Mouse (Mus musculus) hindbrain, embryonic 12.5 days (tissue): Measurements from ENCODE around the gene Cdc37. TPM values are rescaled to one million over a fixed set of nuclear protein-coding genes. Genes with fewer than 3 reads are reported as not detected.

Source experiments
- ATAC-seq: fragments of 200-750 bp; cut with Nextera tagmentation; 2 replicates; pipeline ENCODE4 v1.8.0; 2017; ENCODE audit warnings: moderate TSS enrichment; ENCODE audit not compliant: low FRiP score
- H3K27ac ChIP-seq: fragments of 300-500 bp; sonication (generic); 2 replicates; pipeline ENCODE4 v1.5.1; 2016; ENCODE audit warnings: mild to moderate bottlenecking
- H3K27me3 ChIP-seq: fragments of 300-500 bp; sonication (generic); 2 replicates; pipeline ENCODE4 v1.6.1; 2016; ENCODE audit warnings: mild to moderate bottlenecking
- H3K36me3 ChIP-seq: fragments of 300-500 bp; sonication (generic); 2 replicates; pipeline ENCODE4 v1.6.1; 2016; ENCODE audit warnings: mild to moderate bottlenecking
- H3K4me1 ChIP-seq: fragments of 300-500 bp; sonication (generic); 2 replicates; pipeline ENCODE4 v1.6.1; 2016
- H3K4me2 ChIP-seq: fragments of 300-500 bp; sonication (generic); replicated peaks from 2 replicates; pipeline ENCODE4 v1.6.1; 2016; ENCODE audit warnings: mild to moderate bottlenecking
- H3K4me3 ChIP-seq: fragments of 300-500 bp; sonication (generic); 2 replicates; pipeline ENCODE4 v1.5.1; 2016; ENCODE audit warnings: mild to moderate bottlenecking
- H3K9ac ChIP-seq: fragments of 300-500 bp; sonication (generic); 2 replicates; pipeline ENCODE4 v1.6.1; 2016; ENCODE audit warnings: mild to moderate bottlenecking, moderate library complexity
- H3K9me3 ChIP-seq: fragments of 300-500 bp; sonication (generic); replicated peaks from 2 replicates; pipeline ENCODE4 v1.6.1; 2016; ENCODE audit warnings: mild to moderate bottlenecking
- WGBS: fragments of 180-500 bp; shearing (Covaris S2); methylation state at CpG from one replicate; pipeline ENCODE4 v1.1.7; 2016; 5-methylcytosine and 5-hydroxymethylcytosine counted together
- polyA plus RNA-seq: library from polyadenylated mRNA; unstranded; fragments of >200 nt; fragmentation: Nextera tagmentation; extraction: Ambion mirVana; gene quantifications from 2 replicates; pipeline ENCODE4 v1.2.1, GENCODE M21; 2016

Cdc37 gene
- polyA plus RNA-seq, 1 experiment from 2014 or later, result 271 TPM

DNA sequence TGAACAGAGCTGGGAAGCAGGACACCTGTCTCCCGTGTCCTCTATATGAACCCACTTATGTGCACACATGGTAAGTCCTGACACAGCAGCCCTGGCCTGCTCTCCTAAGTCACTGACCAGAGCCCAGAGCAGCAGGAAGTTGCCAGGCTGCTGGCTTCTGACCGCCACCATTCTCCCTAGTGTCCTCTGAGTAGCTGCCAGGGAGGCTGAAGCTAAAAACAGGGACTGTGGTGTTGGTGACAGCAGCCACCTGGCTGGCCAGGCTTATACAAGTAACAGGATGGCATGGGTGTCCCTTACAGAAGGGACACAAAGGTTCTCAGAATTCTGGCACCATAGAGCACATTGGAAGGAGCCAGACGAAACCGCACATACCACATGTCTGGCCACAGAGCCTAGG lies 4.4 kb downstream of the Cdc37 start:
- H3K9me3 ChIP-seq, result no peaks in the 10 kb centered on the region
- H3K27ac ChIP-seq, result no peak overlapping the region
- H3K9ac ChIP-seq, result no peak overlapping the region
- no peak overlapping the region for H3K4me3 ChIP-seq
- ATAC-seq, result no peak
- H3K4me2 ChIP-seq, result no peak overlapping the region
- peaks cover 64% of the 10 kb centered on the region for H3K36me3 ChIP-seq
- 98% methylated on average over 4 of the region's 4 CpGs for WGBS
- H3K27me3 ChIP-seq, result no peaks in the 10 kb centered on the region
- H3K4me1 ChIP-seq, result peaks cover 32% of the 10 kb centered on the region

DNA sequence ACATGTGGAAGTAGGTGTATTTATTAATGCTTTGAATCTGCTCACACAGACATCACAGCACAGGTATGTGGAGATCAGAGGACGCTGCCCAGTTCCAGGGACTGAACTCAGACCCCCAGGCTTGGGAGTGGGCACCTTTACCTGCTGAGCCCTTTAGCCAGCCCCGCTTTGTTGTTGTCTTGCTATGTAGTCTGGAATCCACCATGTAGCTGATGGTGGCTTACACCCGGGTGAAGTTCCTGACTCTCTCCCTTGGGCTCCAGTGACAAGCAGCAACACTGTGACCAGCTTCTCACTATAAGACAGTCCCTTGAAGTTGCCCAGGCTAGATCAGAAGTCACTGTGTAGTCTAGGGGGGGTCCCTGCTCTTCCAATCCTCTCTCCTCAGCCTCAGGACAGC lies 5.4 kb downstream of the Cdc37 start:
- ATAC-seq, result no peak
- H3K4me1 ChIP-seq, result peaks cover 29% of the 10 kb centered on the region
- H3K27me3 ChIP-seq, result no peaks in the 10 kb centered on the region
- no peak overlapping the region for H3K27ac ChIP-seq
- no peaks in the 10 kb centered on the region for H3K9me3 ChIP-seq
- 94% methylated on average over 3 of the region's 3 CpGs for WGBS
- H3K36me3 ChIP-seq, result peaks cover 75% of the 10 kb centered on the region
- no peak overlapping the region for H3K4me2 ChIP-seq
- H3K4me3 ChIP-seq, result no peak overlapping the region
- H3K9ac ChIP-seq, result no peak overlapping the region

DNA sequence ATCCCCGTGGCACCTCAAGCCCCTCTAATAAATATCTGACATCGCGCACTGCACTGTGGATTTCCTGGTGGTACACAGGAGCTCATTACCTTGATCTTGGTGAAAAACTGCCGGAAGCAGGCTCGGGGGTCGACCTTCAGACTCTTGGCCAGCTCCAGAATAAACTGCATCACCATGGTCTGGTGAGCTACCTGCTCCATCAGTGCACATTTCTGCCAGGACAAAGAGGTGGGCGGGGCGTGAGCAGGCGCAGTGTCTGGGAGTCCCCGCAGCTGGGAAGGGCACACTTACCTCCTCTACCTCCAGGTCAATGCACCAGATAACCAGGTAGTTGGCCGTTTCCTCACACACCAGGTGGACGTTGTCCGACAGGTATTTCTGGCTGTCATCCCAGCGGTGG lies 7.9 kb downstream of the Cdc37 start:
- no peak overlapping the region for H3K4me2 ChIP-seq
- H3K9ac ChIP-seq, result no peak overlapping the region
- no peaks in the 10 kb centered on the region for H3K9me3 ChIP-seq
- H3K4me1 ChIP-seq, result peaks cover 5% of the 10 kb centered on the region
- H3K27ac ChIP-seq, result no peak overlapping the region
- peaks cover 89% of the 10 kb centered on the region for H3K36me3 ChIP-seq
- no peak for ATAC-seq
- no peaks in the 10 kb centered on the region for H3K27me3 ChIP-seq
- no peak overlapping the region for H3K4me3 ChIP-seq
- 92% methylated on average over 14 of the region's 14 CpGs for WGBS

DNA sequence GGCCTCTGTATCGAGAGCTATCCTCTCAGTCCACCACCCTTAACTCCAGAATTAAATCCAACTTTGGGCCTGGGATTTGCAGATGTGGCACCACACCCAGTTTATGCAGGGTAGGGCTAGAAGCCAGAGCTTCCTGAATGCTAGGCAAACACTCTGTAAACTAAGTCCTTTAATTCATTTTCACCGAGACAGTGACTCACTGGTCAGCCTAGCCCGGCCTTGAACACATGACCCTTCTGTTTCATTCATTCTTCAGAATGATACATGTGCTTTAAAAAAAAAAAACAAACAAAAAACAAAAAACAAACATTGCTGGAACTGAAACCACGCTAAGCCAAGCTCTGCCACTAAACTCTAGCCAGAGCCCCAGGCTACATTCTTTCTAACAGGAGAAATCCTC lies 11.4 kb downstream of the Cdc37 start:
- Histone ChIP-seq H3K9ac (no peak overlapping the region), H3K27ac (no peak overlapping the region), H3K36me3 (peaks cover 59% of the 10 kb centered on the region), H3K4me2 (no peak overlapping the region), H3K9me3 (no peaks in the 10 kb centered on the region), H3K4me1 (no peaks in the 10 kb centered on the region), H3K4me3 (no peak overlapping the region), H3K27me3 (no peaks in the 10 kb centered on the region)
- ATAC-seq, result no peak
- 89% methylated on average over 4 of the region's 4 CpGs for WGBS

DNA sequence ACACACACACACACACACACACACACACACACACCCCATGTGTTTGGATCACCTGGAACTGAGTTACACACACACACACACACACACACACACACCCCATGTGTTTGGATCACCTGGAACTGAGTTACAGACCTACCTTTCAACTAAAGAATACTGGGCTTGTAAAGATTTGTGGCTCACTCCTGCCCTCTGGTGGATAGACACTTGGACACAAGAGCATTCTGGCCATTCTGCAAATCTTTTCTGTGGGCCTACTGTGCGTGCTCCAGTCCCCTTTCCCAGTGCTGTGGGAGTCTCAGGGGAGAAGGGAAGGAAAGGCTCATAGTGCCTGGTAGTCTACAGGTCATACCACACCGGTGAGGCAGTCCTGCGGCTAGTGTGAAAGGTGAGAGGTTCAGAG lies 12.6 kb downstream of the Cdc37 start:
- no peak overlapping the region for H3K4me3 ChIP-seq
- no peak overlapping the region for H3K4me2 ChIP-seq
- H3K27ac ChIP-seq, result no peak overlapping the region
- no peaks in the 10 kb centered on the region for H3K4me1 ChIP-seq
- no peaks in the 10 kb centered on the region for H3K9me3 ChIP-seq
- 40% methylated on average over 3 of the region's 3 CpGs for WGBS
- 0 out of 2 replicates have a peak, but pooled peaks have one; percentile 3 for ATAC-seq
- H3K27me3 ChIP-seq, result no peaks in the 10 kb centered on the region
- H3K9ac ChIP-seq, result no peak overlapping the region
- H3K36me3 ChIP-seq, result peaks cover 48% of the 10 kb centered on the region

DNA sequence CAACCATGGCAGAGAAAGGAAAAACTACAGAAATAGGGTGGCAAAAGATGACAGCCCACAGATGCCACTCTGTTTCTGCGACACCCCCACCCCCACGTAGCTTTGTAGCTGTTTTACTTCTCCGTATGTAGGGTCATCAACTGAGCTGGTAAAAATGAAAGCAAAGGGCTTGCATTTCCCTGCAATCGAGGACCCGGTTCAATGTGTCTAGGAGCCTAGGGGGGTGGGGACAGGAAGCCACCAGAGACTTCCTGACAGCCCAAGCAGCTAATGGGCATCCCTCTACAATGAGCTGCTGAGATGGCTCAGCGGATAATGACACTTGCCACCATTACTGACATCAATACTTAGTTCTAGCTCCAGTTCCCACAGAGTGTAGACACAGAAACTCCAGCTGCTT lies 13.4 kb downstream of the Cdc37 start:
- Histone ChIP-seq H3K27me3 (no peaks in the 10 kb centered on the region), H3K9me3 (no peaks in the 10 kb centered on the region), H3K4me2 (no peak overlapping the region), H3K27ac (no peak overlapping the region), H3K9ac (no peak overlapping the region), H3K4me1 (no peaks in the 10 kb centered on the region), H3K4me3 (no peak overlapping the region), H3K36me3 (peaks cover 39% of the 10 kb centered on the region)
- 88% methylated on average over 6 of the region's 6 CpGs for WGBS
- ATAC-seq, result no peak

DNA sequence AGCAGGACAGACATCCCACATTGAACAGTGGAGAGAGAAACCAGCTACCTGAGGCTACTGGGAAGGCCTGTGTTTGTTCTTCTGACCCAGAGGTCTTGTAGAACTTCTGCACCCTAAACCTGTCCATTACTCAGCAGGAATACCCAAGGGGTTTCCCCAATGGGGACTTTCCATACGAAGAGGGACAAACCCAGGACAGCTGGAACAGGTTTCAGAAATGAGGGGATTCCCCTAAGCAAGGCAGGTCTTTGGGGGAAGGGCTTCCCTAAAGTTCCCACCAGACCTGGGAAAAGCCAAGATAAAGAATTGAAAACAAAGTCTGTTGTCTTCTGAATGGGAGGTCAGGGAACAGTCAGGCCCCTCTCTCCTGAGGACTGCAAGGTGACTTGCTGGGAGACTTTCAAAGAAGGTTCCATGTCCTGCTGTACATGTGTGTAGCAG lies 13.8 kb downstream of the Cdc37 start:
- Histone ChIP-seq H3K9ac (no peak overlapping the region), H3K4me2 (no peak overlapping the region), H3K4me3 (no peak overlapping the region), H3K27ac (no peak overlapping the region), H3K9me3 (no peaks in the 10 kb centered on the region), H3K36me3 (peaks cover 35% of the 10 kb centered on the region), H3K27me3 (no peaks in the 10 kb centered on the region), H3K4me1 (no peaks in the 10 kb centered on the region)
- no peak for ATAC-seq
- 64% methylated on average over 1 of the region's 1 CpGs for WGBS

DNA sequence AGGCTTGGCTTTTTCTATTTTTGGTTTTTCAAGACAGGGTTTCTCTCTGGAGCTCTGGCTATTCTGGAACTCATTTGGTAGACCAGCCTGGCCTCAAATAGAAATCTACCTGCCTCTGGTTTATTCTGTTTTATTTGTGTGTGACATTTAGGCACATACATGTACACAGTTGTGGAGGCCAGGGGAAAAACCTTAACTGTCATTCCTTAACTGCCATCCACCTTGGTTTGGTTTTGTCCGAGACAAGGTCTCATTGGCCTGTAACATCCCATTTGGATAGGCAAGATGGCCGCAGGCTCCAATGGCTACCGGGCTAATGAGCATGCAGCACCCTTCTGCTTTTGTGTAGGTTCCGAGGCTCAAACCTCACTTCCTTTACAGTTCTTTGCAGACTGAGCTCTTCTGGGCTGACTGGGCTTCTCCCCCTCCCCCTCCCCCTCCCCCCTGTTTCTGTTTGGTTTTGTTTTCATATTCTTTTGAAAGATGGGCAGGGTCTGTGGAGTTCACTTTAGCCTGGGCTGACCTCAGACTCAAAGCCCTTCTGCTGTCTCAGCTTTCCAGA lies 14.4 kb downstream of the Cdc37 start:
- Histone ChIP-seq H3K27ac (no peak overlapping the region), H3K4me3 (no peak overlapping the region), H3K9ac (no peak overlapping the region), H3K9me3 (no peaks in the 10 kb centered on the region), H3K4me1 (peaks cover 3% of the 10 kb centered on the region), H3K4me2 (no peak overlapping the region), H3K27me3 (no peaks in the 10 kb centered on the region), H3K36me3 (peaks cover 30% of the 10 kb centered on the region)
- 80% methylated on average over 4 of the region's 4 CpGs for WGBS
- ATAC-seq, result no peak

DNA sequence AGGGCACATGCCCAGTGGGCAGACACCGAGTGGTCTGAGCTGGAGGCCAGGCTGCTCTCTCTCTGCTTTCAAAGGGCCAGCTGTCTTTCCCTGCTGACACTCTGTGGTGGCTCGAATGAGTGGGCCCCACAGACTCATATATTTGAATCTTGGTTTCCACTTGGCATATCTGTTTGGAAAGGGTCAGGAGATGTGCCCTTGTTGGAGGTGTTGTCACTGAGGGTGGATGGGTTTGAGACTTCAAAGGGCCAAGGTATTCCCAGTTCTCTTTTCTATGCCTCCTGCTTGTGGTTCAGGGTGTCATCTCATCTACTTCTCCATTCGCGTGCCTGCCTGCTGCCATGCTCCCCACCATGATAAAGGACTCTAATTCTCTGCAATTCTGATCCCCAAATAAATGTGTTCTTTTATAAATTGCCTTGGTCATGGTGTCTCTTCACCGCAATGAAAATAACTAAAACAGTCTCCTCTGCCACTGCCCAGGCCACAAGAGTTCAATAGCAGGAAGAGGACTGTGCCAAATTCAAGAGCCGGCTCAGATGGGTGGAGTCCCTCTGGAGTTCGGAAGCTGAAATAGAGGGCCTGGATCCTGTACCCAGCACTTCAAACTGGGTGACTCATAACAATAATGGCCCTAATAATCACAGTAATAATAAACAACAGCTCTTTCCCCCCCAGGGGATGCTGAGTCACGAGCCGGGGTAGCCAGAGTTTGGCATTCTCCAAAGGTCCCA lies 15.0 kb downstream of the Cdc37 start:
- H3K36me3 ChIP-seq, result peaks cover 23% of the 10 kb centered on the region
- H3K4me1 ChIP-seq, result peaks cover 6% of the 10 kb centered on the region
- H3K27me3 ChIP-seq, result no peaks in the 10 kb centered on the region
- no peaks in the 10 kb centered on the region for H3K9me3 ChIP-seq
- H3K27ac ChIP-seq, result no peak overlapping the region
- no peak for ATAC-seq
- no peak overlapping the region for H3K4me2 ChIP-seq
- no peak overlapping the region for H3K9ac ChIP-seq
- no peak overlapping the region for H3K4me3 ChIP-seq
- WGBS, result 79% methylated on average over 9 of the region's 9 CpGs

DNA sequence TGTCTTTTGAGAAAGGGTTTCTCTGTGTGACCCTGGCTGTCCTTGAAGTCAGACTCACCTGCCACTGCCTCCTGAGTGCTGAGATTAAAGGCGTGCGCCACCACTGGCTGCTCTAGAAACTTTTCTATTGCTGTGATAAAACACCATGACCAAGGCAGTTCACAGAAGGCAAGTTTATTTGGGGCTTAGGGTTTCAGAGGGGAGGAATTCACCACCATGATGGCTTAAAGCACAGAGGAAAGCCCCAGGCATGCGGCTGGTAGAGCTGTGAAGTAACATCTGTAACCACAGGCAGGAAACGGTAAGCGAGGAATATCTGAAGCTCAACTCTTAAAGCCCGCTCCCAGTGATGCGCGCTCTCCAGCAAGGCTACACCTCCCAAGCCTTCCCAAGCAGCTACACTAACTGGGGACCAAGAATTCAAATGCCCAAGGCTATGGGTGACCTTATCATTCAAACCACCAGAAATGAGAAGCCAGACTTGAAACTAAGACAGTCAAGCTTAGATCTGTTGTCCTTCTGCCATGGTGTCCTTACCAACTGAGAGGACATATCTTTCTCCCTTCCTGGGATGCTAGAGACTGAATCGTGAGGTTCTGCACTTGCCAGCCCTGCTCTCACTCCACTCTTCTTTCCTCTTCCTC lies 16.6 kb downstream of the Cdc37 start:
- ATAC-seq, result no peak
- H3K27ac ChIP-seq, result no peak overlapping the region
- 85% methylated on average over 9 of the region's 9 CpGs for WGBS
- no peaks in the 10 kb centered on the region for H3K27me3 ChIP-seq
- H3K36me3 ChIP-seq, result peaks cover 9% of the 10 kb centered on the region
- no peaks in the 10 kb centered on the region for H3K9me3 ChIP-seq
- H3K4me3 ChIP-seq, result no peak overlapping the region
- H3K9ac ChIP-seq, result no peak overlapping the region
- H3K4me1 ChIP-seq, result peaks cover 6% of the 10 kb centered on the region
- H3K4me2 ChIP-seq, result no peak overlapping the region

DNA sequence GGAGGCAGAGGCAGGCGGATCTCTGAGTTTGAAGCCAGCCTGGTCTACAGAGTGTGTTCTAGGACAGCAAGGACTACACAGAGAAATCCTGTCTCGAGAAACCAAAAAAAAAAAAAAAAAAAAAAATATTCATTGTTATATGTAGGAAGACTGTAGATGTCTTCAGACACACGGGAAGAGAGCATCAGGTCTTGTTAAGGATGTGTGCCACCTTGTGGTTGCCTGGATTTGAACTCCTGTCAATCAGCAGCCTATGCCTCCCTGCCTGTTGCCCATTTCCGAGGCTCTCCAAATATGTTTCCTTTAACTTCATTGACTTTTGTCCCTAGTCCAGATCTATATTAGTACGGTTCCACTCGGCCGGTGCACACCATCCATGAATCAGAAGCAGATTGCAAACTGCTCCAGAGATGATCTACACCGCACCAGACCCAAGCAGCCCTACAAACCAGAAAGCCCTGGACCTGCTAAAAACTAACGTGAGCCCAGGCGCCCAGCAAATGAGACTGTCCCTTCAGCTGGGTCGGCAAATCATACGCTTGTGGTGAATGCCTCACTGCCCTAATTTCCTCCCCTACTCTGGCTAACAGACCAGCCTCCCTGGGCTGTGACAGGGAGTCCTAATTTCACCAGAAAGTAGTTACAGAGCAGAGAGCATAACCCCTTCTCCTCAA lies 17.5 kb downstream of the Cdc37 start:
- peaks cover 12% of the 10 kb centered on the region for H3K36me3 ChIP-seq
- H3K4me3 ChIP-seq, result no peak overlapping the region
- ATAC-seq, result no peak
- H3K27me3 ChIP-seq, result no peaks in the 10 kb centered on the region
- peaks cover 6% of the 10 kb centered on the region for H3K4me1 ChIP-seq
- 83% methylated on average over 12 of the region's 12 CpGs for WGBS
- H3K9me3 ChIP-seq, result no peaks in the 10 kb centered on the region
- H3K27ac ChIP-seq, result no peak overlapping the region
- no peak overlapping the region for H3K9ac ChIP-seq
- no peak overlapping the region for H3K4me2 ChIP-seq
